Mouse (Mus musculus) heart, postnatal 0 days (tissue): ENCODE measurements at regions not wholly inside any gene's neighbourhood (a gene's known extent, or its start where the extent isn't known, plus 50 kb on each side); places are given as distances from the start of the nearest gene placed in this dataset.

Experiments
- CTCF ChIP-seq: IDR thresholded peaks from 2 replicates; pipeline ENCODE4 v1.5.1; 2016; ENCODE audit warnings: antibody characterized with exemption, control low read depth, low read depth
- EP300 ChIP-seq: IDR thresholded peaks from 2 replicates; pipeline ENCODE4 v1.6.1; 2016; ENCODE audit warnings: antibody characterized with exemption, low read depth

DNA sequence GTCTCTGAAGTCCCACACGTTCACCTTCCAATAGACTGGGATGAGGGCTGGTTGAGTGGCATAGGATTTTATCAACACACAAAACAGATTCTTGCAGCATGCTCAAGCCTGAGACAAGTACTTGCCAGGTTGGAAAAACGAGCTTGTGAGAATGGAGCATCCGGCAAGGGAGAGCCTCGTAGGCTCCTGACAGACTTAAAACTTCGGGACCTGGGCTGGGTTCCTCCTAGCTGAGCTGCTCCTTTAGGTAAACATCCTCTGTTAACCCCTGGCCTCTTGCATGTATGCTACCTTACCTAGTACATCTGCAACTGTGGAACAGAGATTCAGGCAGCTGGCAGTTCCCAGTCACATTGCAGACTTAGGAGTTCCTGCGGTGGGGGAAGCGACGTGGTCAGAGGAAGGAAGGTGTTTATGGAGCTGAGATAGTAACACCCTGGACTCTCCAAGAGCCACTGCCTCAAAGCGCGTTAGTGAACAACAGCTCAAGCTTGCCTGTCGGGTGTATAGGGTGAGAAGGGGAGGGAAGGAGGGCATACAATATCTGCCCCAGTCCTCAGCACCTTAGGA lies 83.8 kb downstream of the Pdcl3 start:
- TF ChIP-seq EP300 = no peak
- TF ChIP-seq CTCF = no peak
